Mouse (Mus musculus): ENCODE measurements at regions not wholly inside any gene's neighbourhood (a gene's known extent, or its start where the extent isn't known, plus 50 kb on each side); places are given as distances from the start of the nearest gene placed in this dataset.
"Not testable (repeated sequence)": the region's sequence is repeated elsewhere in the genome, so short reads cannot be mapped to it uniquely, and the experiment has no call there.

DNA sequence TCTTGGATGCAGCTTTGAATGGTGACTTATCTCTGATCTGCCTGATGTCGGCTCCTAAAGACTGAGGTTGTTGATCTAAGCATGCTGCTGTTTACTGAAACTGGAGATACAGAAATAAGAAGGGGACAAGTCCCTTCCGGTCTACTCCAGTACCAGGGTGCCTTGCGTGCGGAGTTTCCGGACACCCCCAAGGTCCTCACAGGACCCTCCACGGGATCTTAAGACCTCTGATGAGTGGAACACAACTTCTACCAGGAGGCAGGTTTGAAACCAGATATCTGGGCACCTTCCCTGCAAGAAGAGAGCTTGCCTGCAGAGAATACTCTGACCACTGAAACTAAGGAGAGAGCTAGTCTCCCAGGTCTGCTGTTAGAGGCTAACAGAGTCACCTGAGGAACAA lies 148.9 kb upstream of the Stt3b start:
- TF ChIP-seq POLR2A (IDR thresholded peaks at IDR 0.05; ENCODE audit: borderline replicate concordance, extremely low read depth, low read depth, low read length); CTCF (IDR thresholded peaks at IDR 0.05; ENCODE audit: insufficient read depth, low read length): not testable (repeated sequence)
